Mouse (Mus musculus) heart, postnatal 0 days (tissue): ENCODE measurements around the gene 2310061I04Rik.

Source experiments
- CTCF ChIP-seq: IDR thresholded peaks from 2 replicates; pipeline ENCODE4 v1.5.1; 2016; ENCODE audit warnings: antibody characterized with exemption, control low read depth, low read depth
- EP300 ChIP-seq: IDR thresholded peaks from 2 replicates; pipeline ENCODE4 v1.6.1; 2016; ENCODE audit warnings: antibody characterized with exemption, low read depth

DNA sequence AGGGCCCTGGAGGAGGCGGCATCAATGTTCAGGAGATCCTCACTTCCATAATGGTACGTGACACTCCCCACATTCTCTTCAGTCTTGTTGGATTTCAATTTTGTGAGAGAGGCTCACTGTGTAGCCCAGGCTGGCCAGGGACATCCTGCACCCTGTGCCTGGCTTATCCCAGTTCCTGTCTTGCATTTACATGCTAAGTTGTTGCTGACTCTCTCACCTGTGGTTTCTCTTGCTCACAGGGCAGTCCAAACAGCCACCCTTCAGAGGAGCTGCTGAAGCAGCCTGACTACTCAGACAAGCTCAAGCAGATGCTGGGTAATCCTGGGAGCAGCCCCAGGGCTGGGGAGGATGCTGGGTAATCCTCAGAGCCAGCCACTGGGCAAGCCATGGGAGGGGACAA is 32.3 kb upstream of the 2310061I04Rik start:
- TF ChIP-seq EP300 (no peak), CTCF (no peak)
